Mouse (Mus musculus): ENCODE results near the gene Hoxb2. TPM values are rescaled to one million over a fixed set of nuclear protein-coding genes. Genes with fewer than 3 reads are reported as not detected.

Hoxb2 gene
- total RNA-seq, 4 experiments from 2014 or later = 0.22 to 0.24 TPM; not detected in 2

DNA sequence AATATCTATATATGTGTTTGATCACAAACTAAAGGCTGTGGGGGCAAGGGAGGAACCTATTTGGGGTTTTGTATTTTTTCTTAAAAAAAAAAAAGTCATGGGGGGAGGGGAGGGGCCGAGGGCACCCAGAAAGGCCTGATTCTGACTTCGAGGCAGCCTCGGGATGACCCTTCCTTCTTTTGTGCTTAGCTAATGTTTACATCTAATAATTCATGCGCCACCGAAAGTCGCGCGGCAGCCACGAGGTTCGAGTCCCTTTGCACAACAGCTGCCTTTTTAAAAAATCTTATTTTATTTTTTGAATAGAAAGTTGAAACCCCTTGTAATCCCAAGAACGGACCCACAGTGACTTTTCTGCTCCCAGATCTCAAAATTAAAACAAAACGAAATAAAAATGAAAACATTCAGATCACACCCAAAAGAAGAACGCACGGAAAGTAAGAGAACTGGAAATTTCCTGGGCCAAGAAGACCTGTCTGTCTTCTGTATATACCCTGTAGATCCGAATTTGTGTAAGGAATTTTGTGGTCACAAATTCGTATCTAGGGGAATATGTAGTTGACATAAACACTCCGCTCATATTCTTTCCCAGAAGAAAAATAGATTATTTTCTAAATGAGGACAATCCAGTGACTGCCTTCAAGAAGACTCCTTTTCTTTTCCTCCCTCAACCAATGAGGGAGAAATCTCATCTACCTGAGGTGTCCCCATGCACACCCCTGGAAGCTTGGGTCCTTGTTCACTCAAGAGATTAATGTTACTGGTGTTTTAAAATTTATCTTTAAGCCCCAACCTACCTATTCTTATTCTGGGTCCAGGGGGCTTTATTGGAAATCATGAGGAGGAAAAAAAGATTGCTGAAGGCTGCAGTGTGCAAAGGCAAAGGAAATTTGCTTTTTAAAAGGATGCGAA, 33.4 kb upstream of the Hoxb2 start:
- no peak for DNase-seq (ENCODE audit: low spot score in 2 of 2)

DNA sequence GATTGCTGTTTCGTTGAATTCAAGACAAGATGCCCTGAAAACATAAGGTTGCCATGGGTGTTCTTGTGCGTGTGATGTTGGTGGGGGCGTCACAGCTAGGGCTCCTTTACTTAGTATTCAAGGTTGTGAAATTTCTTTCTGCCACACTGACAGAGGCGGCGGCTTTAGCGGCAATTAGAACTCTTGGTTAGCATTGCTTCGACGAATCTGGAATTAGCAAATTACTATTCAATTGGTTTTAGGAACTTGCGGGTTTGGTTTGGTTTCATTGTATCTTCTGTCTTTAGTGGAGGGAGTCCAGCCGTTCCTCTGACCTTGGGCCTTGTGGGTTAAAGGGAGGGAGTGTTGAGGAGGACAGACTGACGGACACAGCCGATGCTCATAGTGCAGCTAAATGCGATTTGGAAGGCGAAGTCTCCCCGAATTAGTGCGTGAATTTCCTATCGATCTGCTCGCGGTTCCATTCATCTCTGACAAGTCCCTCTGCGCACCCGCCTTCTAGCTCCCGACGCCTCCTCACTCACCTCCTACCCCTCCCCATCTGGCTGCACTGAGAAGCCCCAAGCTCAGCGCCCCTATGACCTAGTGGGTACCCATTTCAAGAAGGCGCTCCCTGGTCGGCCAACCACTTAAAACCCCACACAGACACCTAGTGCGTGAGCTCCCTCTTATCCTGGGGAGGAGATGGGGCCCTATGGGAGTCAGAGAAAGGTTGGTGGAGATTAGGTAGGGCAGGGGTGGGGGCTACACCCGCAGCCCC, 32.5 kb upstream of the Hoxb2 start, which contains the start of gene Hoxb4:
Gene Hoxb4, plus strand, starts transcription at position 660 of the 760 bp plus-strand sequence.
- DNase-seq (ENCODE audit: low spot score in 2 of 2) = no peak

DNA sequence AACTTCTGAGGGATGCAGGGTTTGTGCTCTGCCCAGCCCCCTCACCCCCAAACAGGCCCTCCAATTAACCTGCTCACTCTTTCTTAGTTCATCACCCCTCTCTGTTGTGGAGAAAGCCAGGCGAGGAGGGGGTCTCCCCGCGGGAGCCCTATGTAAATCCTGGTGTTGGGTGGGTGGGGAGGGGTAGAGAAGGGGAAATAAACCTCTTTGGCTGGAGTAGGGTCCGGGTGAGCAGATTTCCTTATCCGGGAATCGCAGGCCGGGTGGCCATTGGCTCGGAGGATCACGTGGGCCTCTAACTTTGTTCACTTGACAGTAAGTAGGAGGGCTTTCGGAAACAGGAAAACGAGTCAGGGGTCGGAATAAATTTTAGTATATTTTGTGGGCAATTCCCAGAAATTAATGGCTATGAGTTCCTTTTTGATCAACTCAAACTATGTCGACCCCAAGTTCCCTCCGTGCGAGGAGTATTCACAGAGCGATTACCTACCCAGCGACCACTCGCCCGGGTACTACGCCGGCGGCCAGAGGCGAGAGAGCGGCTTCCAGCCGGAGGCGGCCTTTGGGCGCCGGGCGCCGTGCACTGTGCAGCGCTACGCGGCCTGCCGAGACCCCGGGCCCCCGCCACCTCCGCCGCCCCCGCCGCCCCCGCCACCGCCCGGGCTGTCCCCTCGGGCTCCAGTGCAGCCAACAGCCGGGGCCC, 31.8 kb upstream of the Hoxb2 start:
- DNase-seq (ENCODE audit: low spot score in 2 of 2) = no peak

DNA sequence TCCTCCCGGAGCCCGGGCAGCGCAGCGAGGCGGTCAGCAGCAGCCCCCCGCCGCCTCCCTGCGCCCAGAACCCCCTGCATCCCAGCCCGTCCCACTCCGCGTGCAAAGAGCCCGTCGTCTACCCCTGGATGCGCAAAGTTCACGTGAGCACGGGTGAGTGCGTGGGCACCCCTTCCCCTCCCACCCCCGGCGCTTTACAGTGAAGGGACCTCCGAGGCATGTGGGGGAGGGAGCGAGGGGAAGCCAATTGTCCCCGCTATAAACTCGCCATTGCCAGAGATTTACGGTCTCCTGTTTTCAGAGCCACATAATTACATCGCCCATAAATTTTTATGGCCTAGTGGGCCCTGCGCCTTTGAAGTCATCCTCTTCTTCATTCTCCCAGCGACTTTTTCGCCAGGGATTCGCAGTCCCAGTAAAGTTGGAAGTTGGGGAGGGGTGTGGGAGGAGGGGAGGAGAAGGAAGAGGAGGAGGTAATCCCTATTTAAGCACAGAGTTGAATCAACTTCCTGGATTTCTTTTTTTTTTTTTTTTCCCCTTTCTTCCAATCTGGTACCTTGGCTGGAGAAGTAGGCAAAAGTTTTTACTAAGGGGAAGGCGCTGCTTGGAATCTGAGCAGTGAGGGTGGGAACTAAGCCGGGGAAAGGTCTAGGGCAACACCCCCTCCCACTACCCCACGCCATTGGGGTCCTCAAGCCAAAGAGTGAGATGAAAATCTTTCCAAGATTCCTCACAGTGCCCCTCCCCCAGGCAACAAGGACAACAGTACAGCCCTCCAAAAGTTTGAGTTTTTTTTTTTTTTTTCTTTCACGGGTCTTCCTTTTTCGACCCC, 31.0 kb upstream of the Hoxb2 start:
- DNase-seq (ENCODE audit: low spot score in 2 of 2) = no peak

DNA sequence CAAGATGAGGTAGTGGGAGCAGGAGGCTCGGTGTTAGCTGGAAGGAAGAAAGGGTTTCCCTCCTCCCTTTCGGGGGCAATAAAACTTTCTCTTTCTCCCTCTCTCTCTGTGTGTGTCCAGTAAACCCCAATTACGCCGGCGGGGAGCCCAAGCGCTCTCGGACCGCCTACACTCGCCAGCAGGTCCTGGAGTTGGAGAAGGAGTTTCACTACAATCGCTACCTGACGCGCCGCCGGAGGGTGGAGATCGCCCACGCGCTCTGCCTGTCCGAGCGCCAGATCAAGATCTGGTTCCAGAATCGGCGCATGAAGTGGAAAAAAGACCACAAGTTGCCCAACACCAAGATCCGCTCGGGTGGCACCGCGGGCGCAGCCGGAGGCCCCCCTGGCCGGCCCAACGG, 30.4 kb upstream of the Hoxb2 start:
- DNase-seq (ENCODE audit: low spot score in 2 of 2) = no peak

DNA sequence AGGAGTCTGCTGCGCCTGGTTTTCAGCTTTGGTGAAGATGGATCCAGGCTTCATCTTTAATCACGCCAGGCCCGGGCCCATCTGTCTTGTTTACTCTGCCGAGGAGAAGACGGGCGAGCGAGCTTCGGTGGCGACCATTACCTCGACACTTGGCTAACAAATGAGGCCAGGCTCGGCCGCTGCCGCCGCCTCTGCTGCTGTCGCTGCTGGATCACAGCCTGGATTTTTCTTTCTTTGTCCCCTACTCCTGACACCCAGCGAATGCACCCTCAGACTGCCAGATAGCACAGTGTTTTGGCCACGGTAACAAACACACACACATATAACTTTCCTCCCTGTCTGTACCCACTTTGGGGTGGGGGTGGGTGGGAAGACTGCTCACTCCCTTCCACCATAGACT, 29.6 kb upstream of the Hoxb2 start:
- DNase-seq (ENCODE audit: low spot score in 2 of 2) = no peak

DNA sequence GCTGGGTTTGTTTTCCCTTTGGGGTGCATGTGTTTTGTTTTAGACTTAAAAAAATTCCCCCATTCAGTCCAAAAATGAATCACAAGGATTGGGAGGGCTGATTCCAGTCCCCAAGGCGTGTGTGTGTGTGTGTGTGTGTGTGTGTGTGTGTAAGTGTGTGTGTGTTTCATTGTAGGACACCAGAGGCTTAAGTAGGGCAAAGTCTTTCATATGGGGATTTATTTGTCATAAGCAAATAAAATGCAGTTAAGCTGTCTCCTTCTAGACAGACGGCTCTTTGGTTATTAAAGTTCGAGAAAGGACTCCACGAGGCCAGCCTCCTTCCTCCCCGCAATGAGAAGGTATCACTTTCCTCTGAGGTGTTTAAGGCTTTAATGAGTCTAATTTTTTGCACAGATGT, 28.5 kb upstream of the Hoxb2 start:
- no peak for DNase-seq (ENCODE audit: low spot score in 2 of 2)

DNA sequence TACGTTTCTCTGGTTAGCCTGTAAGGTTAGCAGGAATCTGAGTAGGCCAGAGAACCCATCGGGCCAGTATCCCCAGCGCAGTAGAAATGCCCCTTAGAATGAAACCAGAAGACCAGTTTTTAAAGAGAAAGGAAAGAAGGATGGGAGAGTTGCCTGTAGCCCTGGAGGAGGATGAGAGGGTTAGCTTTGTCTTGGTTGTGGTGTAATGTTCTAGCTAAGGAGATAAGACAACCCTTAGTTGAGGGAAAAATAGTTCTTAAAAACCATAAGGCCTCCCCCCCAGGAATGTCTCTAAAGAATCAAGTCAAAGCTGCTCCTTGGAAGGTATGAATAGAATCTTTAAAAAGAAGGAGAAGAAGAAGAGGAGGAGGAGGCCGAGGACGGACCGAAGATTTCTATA, 27.6 kb upstream of the Hoxb2 start:
- no peak for DNase-seq (ENCODE audit: low spot score in 2 of 2)

DNA sequence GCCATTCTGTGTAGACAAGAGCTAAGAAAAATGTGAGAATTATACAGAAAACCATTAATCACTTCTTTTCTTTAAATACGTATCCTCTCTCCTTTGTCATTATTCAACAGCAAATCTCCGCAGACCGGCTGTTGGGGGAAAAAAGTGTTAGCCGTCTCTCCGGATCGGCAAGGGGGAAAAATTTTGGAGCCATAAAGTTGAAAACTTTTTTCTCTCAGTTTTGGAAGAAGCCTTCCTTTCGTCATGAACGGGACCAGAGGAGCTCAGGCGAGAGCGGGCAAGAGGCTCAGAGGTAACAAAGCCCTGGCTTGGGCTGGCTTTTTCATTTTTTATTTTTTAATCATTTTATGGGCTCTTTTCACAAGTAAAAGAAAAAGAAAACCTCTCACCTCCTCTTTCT, 27.2 kb upstream of the Hoxb2 start, which contains the start of gene Hoxb3:
Gene Hoxb3, plus strand, starts transcription at position 173 of the 400 bp plus-strand sequence.
- DNase-seq (ENCODE audit: low spot score in 2 of 2) = no peak

DNA sequence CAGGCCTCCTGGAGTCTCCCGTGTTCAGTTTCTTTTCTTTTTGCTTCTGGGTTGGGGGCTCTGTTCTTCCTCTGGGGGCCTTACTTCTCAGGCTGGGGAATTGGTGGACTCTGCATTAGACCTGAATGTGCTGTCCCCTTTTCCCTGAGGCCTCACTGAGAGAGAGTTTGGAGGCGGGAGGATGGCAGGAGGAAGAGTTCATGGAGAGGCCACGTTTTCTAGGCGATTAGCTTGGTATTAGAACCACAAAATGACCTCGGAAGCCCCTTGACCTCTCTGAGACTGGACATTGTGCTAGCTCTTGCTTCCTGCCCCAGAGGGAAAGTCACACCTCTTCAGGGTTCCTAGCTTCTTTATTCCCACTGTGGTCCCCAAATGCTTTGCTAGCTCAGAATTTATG, 26.2 kb upstream of the Hoxb2 start:
- DNase-seq (ENCODE audit: low spot score in 2 of 2) = no peak

DNA sequence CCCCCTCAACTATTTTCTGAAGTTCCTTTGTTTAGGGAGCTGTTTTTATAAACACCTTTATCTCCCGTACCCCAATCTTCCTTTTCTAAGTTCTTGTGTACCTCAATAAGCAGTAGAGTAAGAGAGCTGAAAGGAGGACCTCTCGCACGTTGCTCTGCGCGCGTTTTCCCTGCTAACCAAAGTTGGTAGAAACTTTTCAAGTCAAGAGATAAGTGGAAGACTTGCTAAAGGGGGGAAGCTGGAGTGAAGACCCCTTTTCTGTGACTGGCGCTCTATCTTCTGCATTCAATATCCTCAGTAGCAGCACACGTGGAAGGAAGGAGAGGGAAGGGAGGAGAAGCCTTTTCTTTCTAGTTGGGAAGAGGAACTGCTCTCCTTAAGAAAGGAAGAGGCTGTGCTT, 25.4 kb upstream of the Hoxb2 start:
- DNase-seq (ENCODE audit: low spot score in 2 of 2) = no peak

DNA sequence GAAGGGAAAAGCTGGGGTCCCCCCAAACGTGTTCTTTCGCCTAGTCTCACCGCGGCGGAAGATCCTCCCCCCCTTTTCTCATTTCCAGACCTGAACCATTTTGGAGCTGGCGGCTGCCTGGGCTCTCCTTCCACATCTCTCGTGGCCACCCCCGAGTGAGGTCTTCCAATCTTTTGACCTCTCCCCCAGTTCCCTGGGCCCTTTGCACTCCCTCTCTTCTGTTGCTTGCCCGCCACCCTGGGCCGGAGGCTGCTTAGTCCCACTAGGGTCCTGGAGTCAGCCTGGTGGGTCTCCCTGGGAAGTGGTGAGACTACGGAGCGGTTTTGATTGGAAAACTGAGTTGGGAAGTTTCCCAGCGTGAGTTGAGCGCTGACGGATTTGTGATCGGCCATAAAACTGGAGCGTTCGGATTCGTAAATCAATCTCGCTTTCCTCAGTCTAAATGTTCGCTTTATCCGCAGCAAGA, 24.5 kb upstream of the Hoxb2 start:
- DNase-seq (ENCODE audit: low spot score in 2 of 2) = no peak

DNA sequence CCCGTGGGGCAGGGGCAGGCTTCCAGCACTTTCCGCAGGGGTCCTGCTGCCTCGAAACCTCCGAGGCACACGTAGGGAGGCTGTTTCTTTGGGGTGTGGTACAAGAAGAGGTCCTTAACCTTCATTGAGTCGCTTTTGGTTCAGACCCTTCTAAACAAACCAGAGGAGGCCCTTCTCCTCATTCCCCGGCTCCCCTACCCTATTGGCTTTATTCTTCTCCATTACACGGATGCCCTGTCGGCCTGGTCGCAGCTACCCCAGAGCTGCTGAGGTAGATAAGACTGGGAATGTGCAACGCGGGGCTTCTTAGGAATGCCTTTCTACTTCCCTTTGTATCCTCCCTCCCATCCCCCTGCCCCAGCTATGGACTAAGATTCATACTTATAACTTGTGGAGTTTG, 23.6 kb upstream of the Hoxb2 start:
- DNase-seq (ENCODE audit: low spot score in 2 of 2) = no peak

DNA sequence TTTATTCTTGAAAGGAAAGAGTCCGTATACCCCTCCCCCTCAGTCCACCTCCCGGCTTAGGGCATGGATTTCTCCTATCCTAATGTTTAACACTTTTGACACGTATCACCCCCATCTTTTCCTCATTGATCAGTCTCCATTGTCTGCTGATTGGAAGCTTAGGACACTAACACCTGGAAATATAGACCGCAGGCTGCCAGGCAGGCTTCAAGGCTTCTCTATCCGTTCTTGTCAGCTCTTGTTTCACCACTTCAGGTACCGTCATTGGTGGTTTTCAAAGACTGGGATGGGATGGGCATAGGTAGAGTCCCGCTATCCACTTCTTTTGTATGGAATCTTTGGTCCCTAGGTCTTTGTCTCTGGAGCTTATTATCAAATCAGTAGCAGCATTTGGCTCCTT, 23.2 kb upstream of the Hoxb2 start:
- no peak for DNase-seq (ENCODE audit: low spot score in 2 of 2)

DNA sequence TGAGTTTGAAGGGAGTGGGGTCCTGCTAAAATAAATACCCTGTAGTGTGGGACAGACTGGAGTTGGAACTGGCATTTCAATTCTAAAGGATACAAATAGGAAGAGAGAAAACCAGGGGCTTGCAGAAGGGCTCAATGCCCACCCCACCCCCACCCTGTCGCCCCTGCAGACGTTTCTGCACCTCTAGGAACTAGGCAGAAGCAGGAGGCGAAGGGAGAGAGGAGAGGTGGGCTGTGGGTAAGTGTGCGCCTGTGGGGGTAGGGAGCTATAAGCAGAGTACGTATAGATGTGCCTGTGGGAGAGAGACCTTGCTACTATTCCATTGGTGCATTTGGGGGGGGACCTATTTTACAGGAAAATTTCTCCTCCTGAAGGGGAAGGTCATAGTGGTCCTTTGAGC, 22.6 kb upstream of the Hoxb2 start:
- no peak for DNase-seq (ENCODE audit: low spot score in 2 of 2)

DNA sequence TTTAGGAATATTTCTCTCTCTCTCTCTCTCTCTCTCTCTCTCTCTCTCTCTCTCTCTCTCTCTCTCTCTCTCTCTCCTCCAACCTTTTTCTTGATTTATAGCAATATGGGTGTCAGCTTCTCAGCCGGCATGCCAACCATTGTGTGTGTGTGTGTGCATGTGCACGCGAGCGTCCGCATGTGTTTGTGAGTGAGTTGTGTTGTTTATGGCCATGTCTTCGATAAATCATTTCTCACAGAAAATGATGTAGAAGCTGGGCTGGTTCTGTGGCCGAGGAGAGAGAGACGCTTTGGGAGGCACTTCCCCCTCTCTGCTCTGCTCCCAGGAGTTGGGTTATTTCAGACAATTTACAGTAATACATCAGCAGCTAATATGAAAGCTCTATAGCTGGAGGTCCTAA, 21.7 kb upstream of the Hoxb2 start:
- DNase-seq (ENCODE audit: low spot score in 2 of 2) = no peak

DNA sequence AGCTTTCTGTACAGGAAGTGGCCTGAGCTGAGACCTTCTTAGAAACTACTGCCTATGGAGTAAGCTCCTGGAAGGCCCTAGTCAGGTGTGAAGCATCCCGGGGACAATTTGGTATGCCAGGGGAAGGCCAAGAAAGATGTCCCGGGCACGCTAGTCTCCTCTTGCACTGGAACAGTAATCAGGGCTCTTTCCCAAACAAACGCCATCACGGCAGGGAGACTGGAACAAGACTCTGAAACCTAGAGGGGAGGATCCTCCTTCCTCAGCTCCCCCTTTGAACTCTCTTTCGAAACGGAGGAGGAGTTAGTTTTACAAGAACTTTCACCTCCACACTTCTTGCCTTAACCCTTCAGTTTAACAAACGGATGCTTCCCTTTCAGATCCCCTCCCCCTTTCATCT, 18.2 kb upstream of the Hoxb2 start:
- DNase-seq (ENCODE audit: low spot score in 2 of 2) = no peak

DNA sequence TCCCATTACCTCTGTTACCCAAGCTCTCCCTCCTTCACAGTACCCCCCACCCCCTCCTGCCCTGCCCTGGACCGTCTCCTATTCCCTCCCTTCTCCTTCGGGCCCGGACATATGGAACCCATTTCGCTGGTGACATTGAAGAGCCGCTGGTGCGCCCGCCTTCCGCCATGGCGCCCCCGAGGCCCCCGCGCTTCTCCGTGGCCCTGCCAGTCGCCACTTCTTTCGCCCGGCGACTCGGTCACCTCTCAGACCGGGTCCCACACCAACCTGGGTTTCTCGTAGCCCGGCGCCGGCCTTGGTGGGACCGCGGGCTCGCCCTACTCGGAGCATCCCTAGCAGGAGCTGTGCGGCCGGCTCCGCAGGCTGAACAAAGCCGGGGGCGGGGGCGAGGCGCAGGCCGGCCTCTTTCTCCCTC, 17.7 kb upstream of the Hoxb2 start:
- no peak for DNase-seq (ENCODE audit: low spot score in 2 of 2)

DNA sequence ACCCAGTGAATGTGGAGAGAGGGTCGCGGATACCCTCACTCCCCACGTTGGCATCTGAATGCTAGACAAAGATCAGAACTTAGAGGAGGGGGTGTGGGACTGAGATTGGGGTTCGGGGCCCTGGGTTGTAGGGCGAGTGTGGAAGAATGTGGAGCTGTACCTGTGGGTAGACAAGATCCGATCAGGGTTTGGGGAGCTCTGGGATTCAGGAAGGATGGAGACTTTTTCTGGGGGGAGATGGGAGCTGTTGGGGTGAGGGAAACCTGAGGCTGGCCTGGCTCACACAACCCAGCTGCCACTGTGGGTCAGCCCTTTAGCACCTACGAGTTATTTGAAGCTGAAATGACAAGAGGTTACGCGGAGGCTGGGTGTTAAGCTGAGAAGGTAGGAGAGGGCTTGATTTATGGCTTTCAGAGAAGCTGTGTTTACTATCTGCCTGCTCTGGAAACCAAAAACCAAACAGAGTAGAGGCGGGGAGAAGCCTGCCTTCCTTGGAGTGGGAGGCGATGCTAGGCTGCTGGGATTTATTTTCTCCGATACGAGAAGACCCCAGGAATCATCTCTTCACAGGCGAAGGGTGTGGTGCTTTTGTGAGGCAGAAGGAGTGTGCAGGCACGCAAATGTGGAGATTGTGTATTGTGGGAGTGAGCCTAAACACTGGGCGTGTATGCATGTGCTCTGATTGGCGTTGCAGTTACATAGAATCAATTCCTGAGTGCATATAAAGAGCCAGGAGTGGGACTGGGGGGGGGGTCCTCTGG, 16.9 kb upstream of the Hoxb2 start:
- no peak for DNase-seq (ENCODE audit: low spot score in 2 of 2)

DNA sequence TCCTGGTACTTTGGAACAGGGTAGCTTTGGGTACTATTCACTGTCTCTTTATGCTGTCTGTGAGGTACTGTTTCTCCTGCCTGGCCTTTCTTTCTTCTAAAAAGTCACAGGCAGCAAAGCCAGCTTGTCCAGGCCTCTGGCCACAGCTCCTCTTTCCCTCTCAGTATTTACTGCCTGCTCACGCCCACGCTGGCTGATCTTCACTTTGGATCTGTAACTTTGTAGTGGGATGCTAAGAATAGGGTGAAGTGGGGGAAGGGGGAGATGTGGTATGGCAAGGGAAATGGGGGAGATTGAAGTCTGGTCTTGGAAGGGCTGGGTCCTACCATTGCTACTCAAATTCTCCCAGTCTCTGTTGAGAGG, 16.3 kb upstream of the Hoxb2 start:
- no peak for DNase-seq (ENCODE audit: low spot score in 2 of 2)
